Mouse (Mus musculus): ENCODE results near the gene Pmepa1. TPM values are rescaled to one million over a fixed set of nuclear protein-coding genes. Genes with fewer than 3 reads are reported as not detected.

The Pmepa1 gene
- total and polyA plus RNA-seq, 2 experiments from 2014 or later = 4.3 to 12.9 TPM

DNA sequence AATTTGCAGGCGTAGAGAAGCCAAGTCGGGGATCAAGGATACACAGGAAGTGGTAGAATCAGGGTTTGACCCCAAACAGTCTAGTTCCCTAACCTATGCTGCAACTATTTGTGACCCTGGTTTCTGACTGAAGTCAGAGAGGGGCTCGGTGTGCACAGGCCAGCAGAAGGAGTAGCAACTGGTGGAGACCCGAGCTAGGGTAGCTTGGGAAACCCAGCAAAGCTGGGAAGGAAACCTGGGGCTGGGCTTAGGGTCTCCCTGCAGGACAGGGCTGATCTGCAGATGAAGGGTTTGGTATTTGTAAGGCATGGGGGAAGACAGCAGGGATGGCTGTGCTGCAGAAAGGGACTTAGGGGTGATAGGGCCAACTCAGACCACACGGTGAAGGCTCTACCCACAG is 98.9 kb downstream of the Pmepa1 start:
- no peak overlapping the region for H3K9ac ChIP-seq (replicated peaks; ENCODE audit: low read depth, low read length)
- H3K4me2 ChIP-seq (ENCODE audit: low read depth, low read length) = no peak overlapping the region
- no peaks in the 10 kb centered on the region for H3K36me3 ChIP-seq (replicated peaks; ENCODE audit: control insufficient read depth, insufficient read depth, low read length)
- 0 out of 2 replicates have a peak, but pooled peaks cover 3% of the 10 kb centered on the region for H3K9me3 ChIP-seq (replicated peaks; ENCODE audit: control insufficient read depth, low read length)
- TF ChIP-seq CTCF (IDR thresholded peaks at IDR 0.05; ENCODE audit: low read depth) (no peak), EP300 (IDR thresholded peaks at IDR 0.05; ENCODE audit: low read depth) (no peak)
- DNase-seq (ENCODE audit: low spot score) (no peak), ATAC-seq (ENCODE audit: insufficient read depth, low read depth) (no peak)
- 64% methylated on average over 5 of the region's 5 CpGs for WGBS
- H3K4me3 ChIP-seq (ENCODE audit: low read depth, low read length) = no peak overlapping the region
- H3K27ac ChIP-seq (ENCODE audit: low read depth) = peak overlapping the region; percentile 35
- H3K4me1 ChIP-seq (ENCODE audit: control insufficient read depth, insufficient read depth) = peaks cover 13% of the 10 kb centered on the region; the same call in 1 of the 2 replicates
- no peaks in the 10 kb centered on the region for H3K27me3 ChIP-seq (ENCODE audit: control insufficient read depth, insufficient read depth, low read length)

DNA sequence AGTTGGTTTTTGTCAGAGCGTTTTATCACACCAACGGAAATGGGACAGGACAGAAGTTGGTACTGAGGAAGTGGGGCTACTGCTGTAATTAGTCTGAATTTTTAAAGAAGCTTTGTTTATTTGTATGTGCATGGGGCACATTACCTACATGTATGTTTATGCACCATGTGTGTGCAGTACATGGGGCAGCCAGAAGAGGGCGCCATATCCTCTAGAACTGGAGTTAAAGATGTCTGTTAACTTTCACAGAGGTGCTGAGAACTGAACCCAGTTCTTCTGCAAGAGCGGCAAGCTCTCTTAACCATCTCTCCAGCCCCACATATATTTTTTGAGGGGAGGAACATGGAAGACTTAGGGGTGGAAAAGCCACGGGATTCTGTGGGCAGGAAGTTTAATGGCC is 100.6 kb downstream of the Pmepa1 start:
- 88% methylated on average over 5 of the region's 5 CpGs for WGBS
- H3K4me1 ChIP-seq (ENCODE audit: control insufficient read depth, insufficient read depth) = peaks cover 24% of the 10 kb centered on the region
- no peak overlapping the region for H3K4me2 ChIP-seq (ENCODE audit: low read depth, low read length)
- no peaks in the 10 kb centered on the region for H3K36me3 ChIP-seq (replicated peaks; ENCODE audit: control insufficient read depth, insufficient read depth, low read length)
- H3K9ac ChIP-seq (replicated peaks; ENCODE audit: low read depth, low read length) = no peak overlapping the region
- no peak overlapping the region for H3K4me3 ChIP-seq (ENCODE audit: low read depth, low read length)
- no peak for DNase-seq (ENCODE audit: low spot score)
- 0 out of 2 replicates have a peak, but pooled peaks cover 3% of the 10 kb centered on the region for H3K9me3 ChIP-seq (replicated peaks; ENCODE audit: control insufficient read depth, low read length)
- no peak for ATAC-seq (ENCODE audit: insufficient read depth, low read depth)
- H3K27me3 ChIP-seq (ENCODE audit: control insufficient read depth, insufficient read depth, low read length) = no peaks in the 10 kb centered on the region; the same call in 1 of the 2 replicates
- peak; percentile 0; the same call in 1 of the 2 replicates for TF ChIP-seq CTCF (IDR thresholded peaks at IDR 0.05; ENCODE audit: low read depth)
- no peak for TF ChIP-seq EP300 (IDR thresholded peaks at IDR 0.05; ENCODE audit: low read depth)
- H3K27ac ChIP-seq (ENCODE audit: low read depth) = no peak overlapping the region

DNA sequence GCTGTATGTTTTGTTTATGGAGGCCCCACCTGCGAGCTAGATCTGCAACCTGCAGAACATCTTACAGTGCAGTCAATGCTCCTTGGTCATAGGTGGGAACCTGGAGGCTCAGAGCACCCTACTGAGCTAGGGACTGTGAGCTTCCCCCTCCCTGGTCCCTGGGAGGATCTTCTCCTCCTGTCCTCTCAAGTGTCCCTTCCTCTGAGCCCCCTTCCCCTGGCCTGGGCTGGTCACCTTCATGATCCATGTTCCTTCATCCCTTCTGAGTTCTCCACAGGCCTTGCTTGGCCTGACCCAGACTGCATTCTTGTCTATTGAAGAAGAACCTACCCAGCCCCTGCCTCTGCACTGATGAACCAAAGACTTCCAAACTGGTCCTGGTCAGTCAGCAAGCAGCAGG is 101.8 kb downstream of the Pmepa1 start:
- Histone ChIP-seq H3K9me3 (replicated peaks; ENCODE audit: control insufficient read depth, low read length) (0 out of 2 replicates have a peak, but pooled peaks cover 3% of the 10 kb centered on the region), H3K4me3 (ENCODE audit: low read depth, low read length) (no peak overlapping the region), H3K9ac (replicated peaks; ENCODE audit: low read depth, low read length) (no peak overlapping the region), H3K36me3 (replicated peaks; ENCODE audit: control insufficient read depth, insufficient read depth, low read length) (no peaks in the 10 kb centered on the region), H3K4me2 (ENCODE audit: low read depth, low read length) (no peak overlapping the region), H3K27me3 (ENCODE audit: control insufficient read depth, insufficient read depth, low read length) (no peaks in the 10 kb centered on the region; the same call in 1 of the 2 replicates), H3K27ac (ENCODE audit: low read depth) (peak overlapping the region; percentile 89), H3K4me1 (ENCODE audit: control insufficient read depth, insufficient read depth) (peaks cover 24% of the 10 kb centered on the region)
- WGBS = 64% methylated on average over 1 of the region's 1 CpGs
- DNase-seq (ENCODE audit: low spot score) (no peak), ATAC-seq (ENCODE audit: insufficient read depth, low read depth) (no peak)
- no peak for TF ChIP-seq EP300 (IDR thresholded peaks at IDR 0.05; ENCODE audit: low read depth)
- no peak for TF ChIP-seq CTCF (IDR thresholded peaks at IDR 0.05; ENCODE audit: low read depth)

Other genes starting within 250 kb of the Pmepa1 start
- gene Ctcfl, start 157.0 kb downstream of the Pmepa1 start, total RNA-seq (2014; rRNA removed; ENCODE audit: low replicate concordance) = not detected in 2 replicates
- gene Ctcfl, start 157.0 kb downstream of the Pmepa1 start, polyA plus RNA-seq (2015; fragmentation: Nextera tagmentation; extraction: Ambion mirVana) = 0.22 and 0.26 TPM in 2 replicates
- 0.97 and 1.7 TPM in 2 replicates for gene Pck1, start 123.5 kb downstream of the Pmepa1 start, total RNA-seq (2014; rRNA removed; ENCODE audit: low replicate concordance)
- gene Pck1, start 123.5 kb downstream of the Pmepa1 start, polyA plus RNA-seq (2015; fragmentation: Nextera tagmentation; extraction: Ambion mirVana) = 0.29 and 0.37 TPM in 2 replicates
- 3.1 TPM in 1 of 2 replicates, not detected in the other for gene Zbp1, start 57.6 kb downstream of the Pmepa1 start, total RNA-seq (2014; rRNA removed; ENCODE audit: low replicate concordance)
- 0.36 and 1.1 TPM in 2 replicates for gene Zbp1, start 57.6 kb downstream of the Pmepa1 start, polyA plus RNA-seq (2015; fragmentation: Nextera tagmentation; extraction: Ambion mirVana)
- not detected in 2 replicates for gene 1700021F07Rik, start 246.1 kb upstream of the Pmepa1 start, total RNA-seq (2014; rRNA removed; ENCODE audit: low replicate concordance)
- not detected in 2 replicates for gene 1700021F07Rik, start 246.1 kb upstream of the Pmepa1 start, polyA plus RNA-seq (2015; fragmentation: Nextera tagmentation; extraction: Ambion mirVana)